Mouse (Mus musculus) urinary bladder, postnatal 25 days (tissue): ENCODE measurements around the gene Bicdl1.

Experiments
- DNase-seq: peaks from one replicate; pipeline ENCODE4 v3.0.0; 2022; ENCODE audit warnings: low spot score

Gene Bicdl1

GRCm38 (mm10) chr5:115726019-115726418 lies 5.4 kb downstream of the Bicdl1 start:
- DNase-seq: no peak

- no peak for DNase-seq
Measured at GRCm38 (mm10) chr5:115724422-115724821, 7.0 kb downstream of the Bicdl1 start.

DNA sequence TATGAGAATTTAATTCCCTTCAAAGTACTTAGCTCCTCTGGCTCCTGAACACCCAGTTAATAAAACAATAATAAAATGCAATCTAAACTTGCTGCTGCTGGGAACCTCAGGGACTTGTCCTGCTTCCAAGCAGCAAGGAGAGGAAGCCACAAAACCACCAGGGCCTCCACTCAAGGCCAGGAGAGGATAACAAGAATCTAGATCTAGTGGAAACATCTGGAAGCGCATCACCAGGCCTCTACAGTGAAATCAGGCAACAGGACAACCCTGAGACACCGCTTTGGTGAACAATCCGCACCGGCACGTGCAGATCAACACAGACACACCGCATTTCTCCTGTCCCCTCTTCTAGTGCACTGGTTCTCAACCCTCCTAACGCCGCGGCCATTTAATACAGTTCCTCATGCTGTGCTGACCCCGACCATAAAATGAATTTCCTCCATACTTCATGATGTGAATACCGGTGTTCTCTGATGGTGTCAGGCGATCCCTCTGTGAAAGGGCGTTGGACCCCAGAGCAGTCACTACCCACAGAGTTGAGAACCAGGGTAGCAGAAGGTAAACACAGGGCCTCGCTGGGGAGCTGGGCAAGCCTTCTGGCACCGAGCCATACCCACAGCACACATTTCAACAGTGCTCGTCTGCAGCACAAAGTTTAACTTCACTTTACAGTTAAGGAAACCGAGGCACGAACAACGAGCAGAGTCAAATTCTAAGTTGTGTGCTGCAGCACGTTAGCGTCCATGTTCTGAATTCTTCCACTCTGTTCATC lies 9.0 kb downstream of the Bicdl1 start:
- DNase-seq: no peak

GRCm38 (mm10) chr5:115720761-115721160 lies 10.7 kb downstream of the Bicdl1 start:
- DNase-seq: no peak

DNA sequence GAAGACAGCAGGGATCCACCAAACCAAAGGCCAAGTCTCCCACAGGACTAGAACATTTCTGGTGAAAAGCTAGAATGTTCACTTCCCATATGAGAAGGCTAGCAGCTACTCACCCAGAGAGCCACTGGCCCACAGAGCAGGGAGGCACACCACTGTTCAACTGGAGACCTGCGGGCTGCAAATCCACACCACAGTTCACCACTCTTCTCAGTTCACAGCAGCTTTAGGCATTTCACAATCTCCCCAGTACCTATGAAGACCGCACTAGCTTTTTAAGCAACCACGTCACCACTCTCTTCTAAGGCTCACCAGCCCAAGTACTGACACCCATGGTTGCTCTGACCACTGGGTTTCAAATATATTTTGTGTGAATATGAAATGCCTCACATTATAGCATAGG lies 13.7 kb downstream of the Bicdl1 start:
- DNase-seq: no peak

DNA sequence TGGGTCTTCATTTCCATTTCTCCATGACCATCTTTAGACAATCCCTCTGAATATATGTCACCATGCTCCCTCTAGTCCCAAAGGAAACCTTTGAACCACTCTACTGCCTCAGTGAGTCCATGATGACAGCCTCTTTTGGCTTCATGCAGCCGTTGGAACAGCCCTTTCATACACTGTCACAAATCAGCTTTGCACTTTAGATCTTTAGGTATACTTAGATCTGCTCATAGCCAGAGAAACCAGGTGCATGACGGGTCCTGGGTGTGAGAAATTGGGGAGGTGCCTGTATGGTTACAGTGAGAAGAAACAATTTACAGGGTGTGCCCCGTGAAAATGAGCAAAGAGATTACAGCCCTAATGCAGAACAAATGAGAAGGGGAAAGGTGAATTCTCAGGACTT lies 14.3 kb downstream of the Bicdl1 start:
- no peak for DNase-seq

DNA sequence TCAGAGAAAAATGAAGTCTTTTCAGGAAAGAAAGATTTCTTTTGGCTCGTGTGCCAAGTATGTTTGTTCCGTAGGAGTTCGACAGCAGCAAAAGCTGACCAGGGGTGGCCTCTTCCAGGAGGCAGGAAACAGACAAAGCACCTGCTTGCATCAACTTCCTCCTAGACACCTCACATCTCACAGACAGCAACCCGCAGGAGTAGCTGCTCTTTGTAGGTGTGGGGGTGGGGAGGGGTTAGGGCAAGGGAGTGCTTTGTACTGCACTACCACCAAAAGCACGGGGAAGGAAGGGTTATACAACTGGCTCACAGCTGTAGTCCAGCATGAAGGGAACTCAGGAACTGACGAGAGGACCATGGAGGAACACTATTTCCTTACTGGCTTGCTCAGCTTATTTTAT lies 15.0 kb downstream of the Bicdl1 start:
- DNase-seq: no peak

DNA sequence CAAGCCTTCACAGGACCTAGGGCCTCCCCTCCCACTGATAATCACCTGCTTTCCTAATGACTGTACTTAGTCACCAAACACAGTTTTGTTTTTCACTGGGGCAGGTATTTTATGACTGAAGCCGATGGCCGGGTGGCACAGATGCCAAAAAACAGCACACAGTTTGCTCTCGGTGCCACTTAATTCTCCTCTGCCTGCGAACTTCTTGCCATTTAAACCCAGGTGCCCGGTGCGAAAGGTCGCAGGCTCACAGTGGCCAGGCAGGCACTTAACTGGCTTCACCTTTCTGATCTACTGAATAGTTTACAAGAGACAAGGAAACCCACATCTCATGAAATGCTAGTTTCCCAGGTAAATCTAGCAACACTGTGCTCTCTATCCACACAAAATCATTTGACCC lies 16.7 kb downstream of the Bicdl1 start:
- DNase-seq: no peak

DNA sequence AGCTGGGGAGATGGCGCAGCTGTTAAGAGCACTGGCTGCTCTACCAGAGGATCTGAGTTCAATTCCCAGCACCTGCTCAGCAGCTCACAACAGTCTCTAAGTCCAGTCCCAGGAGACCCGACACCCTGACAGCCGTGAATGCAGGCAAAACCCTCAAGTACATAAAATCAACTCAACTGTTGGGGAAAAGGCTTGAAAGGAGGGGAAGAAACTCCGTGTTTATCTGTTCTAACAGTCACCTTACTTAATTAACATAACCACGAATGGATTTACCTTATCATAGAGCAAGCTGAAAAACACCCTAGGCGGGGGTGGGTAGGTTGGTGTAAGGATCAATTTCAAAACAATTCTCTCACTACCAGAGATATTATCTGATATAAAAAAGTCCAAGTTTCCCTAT lies 18.9 kb downstream of the Bicdl1 start:
- no peak for DNase-seq

GRCm38 (mm10) chr5:115711636-115712419 lies 19.6 kb downstream of the Bicdl1 start:
- no peak for DNase-seq

DNA sequence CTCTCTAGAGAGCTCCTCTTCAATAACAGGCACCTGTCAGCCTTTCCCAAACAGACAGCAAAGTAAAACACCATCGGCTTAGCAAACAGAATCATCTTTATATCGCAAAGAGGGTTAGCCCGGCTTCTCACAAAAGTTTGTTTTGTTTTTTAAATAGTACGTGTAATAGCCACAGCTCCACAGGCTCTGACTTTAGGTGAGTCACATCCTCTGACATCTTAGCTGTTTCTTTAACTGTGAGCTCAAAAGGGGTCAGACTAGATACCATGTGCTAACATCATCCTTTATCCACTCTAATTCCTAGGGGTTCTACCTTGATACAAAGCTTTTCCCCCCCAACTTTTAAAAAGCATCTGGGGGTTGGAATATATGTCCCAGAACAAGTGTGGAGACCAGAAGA lies 21.2 kb downstream of the Bicdl1 start:
- no peak for DNase-seq

GRCm38 (mm10) chr5:115708930-115709329 lies 22.5 kb downstream of the Bicdl1 start:
- no peak for DNase-seq

GRCm38 (mm10) chr5:115701981-115702380 lies 29.4 kb downstream of the Bicdl1 start:
- no peak for DNase-seq

- DNase-seq: no peak
Measured at GRCm38 (mm10) chr5:115701215-115701614, 30.2 kb downstream of the Bicdl1 start.

GRCm38 (mm10) chr5:115696811-115697210 lies 34.6 kb downstream of the Bicdl1 start:
- DNase-seq: no peak

DNA sequence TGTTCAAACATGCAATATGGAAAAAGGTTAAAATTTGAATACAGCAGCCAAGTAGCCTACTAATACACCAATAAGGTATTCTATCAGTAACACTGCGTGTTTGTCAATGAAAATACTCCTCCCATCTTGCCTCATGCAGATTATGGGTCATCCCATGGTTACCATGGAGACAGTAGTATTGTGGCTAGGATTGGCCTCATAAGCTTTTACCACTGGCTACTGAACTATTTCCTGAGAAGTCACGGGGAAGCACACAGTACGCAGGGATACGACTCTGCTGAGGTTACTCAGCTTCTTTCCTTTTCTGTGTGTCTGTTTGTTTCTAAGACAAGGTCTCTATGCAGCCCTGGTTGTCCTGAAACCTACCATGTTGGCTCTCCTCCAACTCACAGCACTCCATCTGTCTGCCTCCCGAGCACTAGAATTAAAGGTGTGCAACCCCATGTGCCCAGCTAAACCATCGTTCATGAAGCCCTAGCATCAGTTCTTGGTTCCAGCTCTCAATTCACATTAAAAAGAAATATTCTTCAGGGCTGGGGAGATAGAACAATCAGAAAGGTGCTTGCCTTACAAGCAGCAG lies 36.1 kb downstream of the Bicdl1 start:
- no peak for DNase-seq

DNA sequence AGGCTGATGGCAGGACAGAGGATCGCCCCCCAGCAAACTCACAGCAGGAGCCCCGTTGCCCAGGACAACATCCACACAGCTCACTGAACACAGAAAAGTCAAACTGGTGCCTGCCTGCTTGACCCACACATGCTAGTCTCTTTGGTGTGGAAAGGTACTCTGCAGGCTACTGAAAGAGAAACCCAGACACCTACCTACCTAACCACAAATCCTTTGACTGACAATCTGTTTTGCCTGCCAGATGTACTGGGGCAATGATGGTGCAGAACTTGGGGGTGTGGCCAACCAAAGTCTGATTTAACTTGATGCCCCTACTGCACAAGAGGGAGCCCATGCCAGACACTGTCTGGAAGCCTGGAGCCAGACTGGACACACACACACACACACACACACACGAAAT lies 38.1 kb downstream of the Bicdl1 start:
- no peak for DNase-seq

DNA sequence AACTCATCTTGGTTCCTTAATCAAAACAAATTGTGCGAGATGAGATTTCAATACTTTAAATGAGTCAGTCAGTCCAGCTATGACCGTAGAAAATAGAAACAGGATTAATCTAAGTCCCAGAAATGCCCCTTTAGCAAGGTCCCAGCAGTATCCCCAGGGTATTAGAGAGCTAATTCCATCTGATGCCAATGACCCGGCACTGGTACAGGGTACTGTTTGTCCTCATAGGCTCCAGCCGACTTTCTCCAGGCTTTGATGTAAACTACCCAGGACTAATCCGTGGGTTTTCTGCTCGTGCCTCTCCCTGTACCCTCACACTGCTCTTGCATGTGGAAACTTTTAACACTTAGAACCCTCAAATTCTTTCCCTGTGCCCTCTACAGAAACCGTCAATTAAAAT lies 44.7 kb downstream of the Bicdl1 start:
- no peak for DNase-seq

DNA sequence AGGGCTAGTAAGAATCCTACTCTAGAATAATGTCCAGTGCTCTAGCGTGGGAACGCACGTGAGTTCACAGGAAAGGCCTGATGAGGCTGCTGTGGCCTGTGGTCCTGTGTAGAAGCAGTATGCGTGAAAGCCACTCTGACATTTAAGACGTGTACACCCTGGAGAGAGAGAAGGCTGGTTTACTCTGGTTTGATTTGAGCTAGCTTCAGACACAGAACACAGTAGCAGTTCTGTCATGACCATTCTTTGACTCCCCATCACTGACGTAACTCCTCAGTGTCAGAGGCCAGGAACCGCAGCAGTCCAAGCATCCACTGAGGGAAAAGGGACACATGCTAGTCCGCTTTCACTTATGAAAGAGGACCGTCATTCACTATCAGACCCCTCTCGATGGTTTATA lies 46.3 kb downstream of the Bicdl1 start:
- no peak for DNase-seq

DNA sequence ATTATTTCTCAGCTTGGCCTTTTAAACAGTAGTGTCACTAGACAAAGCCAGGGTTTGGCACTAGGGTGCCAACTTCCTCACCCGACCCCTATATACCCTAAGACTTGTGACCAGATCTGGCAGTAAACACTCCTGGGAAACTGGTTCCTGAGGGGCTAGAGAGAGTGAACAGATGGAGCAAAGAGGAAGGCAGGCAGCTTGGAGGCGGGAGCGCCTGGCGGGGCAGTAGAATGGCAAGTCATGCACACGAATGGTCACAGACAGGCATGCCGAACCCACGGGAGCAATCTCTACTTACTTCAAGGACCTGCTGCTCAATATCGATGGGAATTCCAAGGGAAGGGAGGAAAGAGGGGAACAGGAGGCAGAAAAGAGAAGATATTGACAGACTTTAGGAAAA lies 59.6 kb downstream of the Bicdl1 start:
- no peak for DNase-seq

DNA sequence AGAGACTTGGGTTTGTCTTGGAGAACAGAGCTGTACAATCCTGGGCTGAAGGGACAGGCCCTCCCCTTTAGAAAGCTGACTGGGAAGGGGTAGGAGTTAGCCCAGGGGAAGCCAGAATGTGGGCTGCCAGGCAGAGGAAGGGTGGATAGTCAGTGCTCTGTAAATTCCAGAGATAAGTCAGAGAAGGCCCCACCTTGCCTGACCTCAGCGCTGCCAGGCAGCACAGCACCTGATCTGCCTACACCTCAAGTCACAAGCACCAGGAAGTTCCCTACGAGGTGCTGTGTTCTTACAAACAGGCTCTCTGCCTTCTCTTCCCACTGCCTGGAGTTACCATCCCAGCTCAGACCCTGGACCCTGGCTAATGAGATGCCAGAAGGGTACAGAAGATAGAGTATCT lies 61.0 kb downstream of the Bicdl1 start:
- DNase-seq: no peak

- DNase-seq: no peak
Measured at GRCm38 (mm10) chr5:115669974-115670373, 61.4 kb downstream of the Bicdl1 start.

DNA sequence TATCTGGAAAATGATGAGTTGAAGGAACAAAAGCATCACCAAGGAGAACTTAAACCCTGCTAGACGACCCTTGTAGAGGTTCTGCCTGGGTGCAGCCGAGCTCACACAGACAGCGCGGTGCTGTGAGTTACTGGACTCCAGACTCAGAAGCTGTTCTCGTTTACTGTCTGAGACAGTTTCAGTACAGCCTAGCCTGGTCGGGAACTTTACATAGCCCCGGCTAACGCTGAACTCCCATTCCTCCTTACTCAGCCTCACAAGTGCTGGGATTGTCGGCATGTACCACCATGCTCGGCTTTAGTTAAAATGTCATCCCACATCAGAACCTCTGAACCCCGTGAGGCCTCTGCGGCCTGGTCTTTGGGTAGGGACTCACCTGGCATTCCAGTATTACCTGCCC lies 62.4 kb downstream of the Bicdl1 start:
- no peak for DNase-seq
